Mouse (Mus musculus): ENCODE data around the gene 1700006A11Rik. TPM values are rescaled to one million over a fixed set of nuclear protein-coding genes. Genes with fewer than 3 reads are reported as not detected.

1700006A11Rik gene
- polyA plus RNA-seq (2014; fragmentation: Illumina TruSeq; extraction: RNeasy Lipid Tissue Mini Kit (QIAGEN cat#74804); ENCODE audit: low replicate concordance): not detected

GRCm38 (mm10) chr3:124425940-124426339 is at the start of gene 1700006A11Rik:
1700006A11Rik (minus strand) TSS chr3:124426040.

Other genes starting within 250 kb of the 1700006A11Rik start
- gene Tram1l1, start 105.2 kb downstream of the 1700006A11Rik start, polyA plus RNA-seq (2014; fragmentation: Illumina TruSeq; extraction: RNeasy Lipid Tissue Mini Kit (QIAGEN cat#74804); ENCODE audit: low replicate concordance): 0.41 TPM
- gene 1700003H04Rik, start 155.1 kb upstream of the 1700006A11Rik start, polyA plus RNA-seq (2014; fragmentation: Illumina TruSeq; extraction: RNeasy Lipid Tissue Mini Kit (QIAGEN cat#74804); ENCODE audit: low replicate concordance): not detected